Mouse (Mus musculus) cerebellum, postnatal 10 days (tissue): ENCODE measurements around the gene Gm8237.
"Not testable (repeated sequence)": the region's sequence is repeated elsewhere in the genome, so short reads cannot be mapped to it uniquely, and the experiment has no call there.

ENCODE experiments used
- DNase-seq, 2 experiments: peaks; one replicate each; pipeline ENCODE4 v3.0.0; 2021; ENCODE audit warnings: mixed read lengths in 2 of 2

Gene Gm8237

GRCm38 (mm10) chr14:5880241-5880640, at the start of gene Gm8237:
Gene Gm8237 (minus strand): TSS chr14:5880382.
- DNase-seq, result peak; percentile 25 to 39

- DNase-seq, result not testable (repeated sequence)
Observed at GRCm38 (mm10) chr14:5923276-5923675, 43.1 kb upstream of the Gm8237 start.

- peak in 1 of 2 experiments; percentile 1 for DNase-seq
Observed at GRCm38 (mm10) chr14:5918330-5918942, 38.3 kb upstream of the Gm8237 start.

- peak in 1 of 2 experiments; percentile 0 for DNase-seq
Observed at GRCm38 (mm10) chr14:5913701-5914100, 33.5 kb upstream of the Gm8237 start.

- peak; percentile 7 to 16 for DNase-seq
Observed at GRCm38 (mm10) chr14:5879791-5880190, 391 bp downstream of the Gm8237 start.

GRCm38 (mm10) chr14:5879136-5879535, 1.0 kb downstream of the Gm8237 start:
- peak; percentile 73 to 75 for DNase-seq

GRCm38 (mm10) chr14:5855911-5856310, 24.3 kb downstream of the Gm8237 start:
- not testable (repeated sequence) for DNase-seq

- DNase-seq, result not testable (repeated sequence)
Observed at GRCm38 (mm10) chr14:5830229-5830628, 50.0 kb downstream of the Gm8237 start, which contains the start of gene Gm3424. Gene Gm3424 (minus strand): TSS chr14:5830329.

GRCm38 (mm10) chr14:5812699-5813356, 67.4 kb downstream of the Gm8237 start:
- DNase-seq, result not testable (repeated sequence)
